27 mouse cellular contexts compared by ENCODE assay signal in genomic region chr11:36698268-36698667, GRCm38 (mm10).
DNase-seq lines count a peak whose midpoint lies in the region; ATAC-seq and TF ChIP-seq lines count a peak whose summit lies in the region.
"Had no signal": no experiment of that assay in that cellular context is flagged by ENCODE, and none has a peak within 500 bp of the region (broad histone marks: within the 10 kb centered on the region; RNA-seq: fewer than 3 reads in every experiment).

No protein-coding gene starts in this region.

- no peak overlapping the region for H3K4me3 ChIP-seq in forebrain, embryonic 14.5 days (ENCODE audit: low read depth, low read length)
- H3K4me3 ChIP-seq in forebrain, embryonic 16.5 days (replicated peaks; ENCODE audit: low read length): no peak overlapping the region
- H3K4me3 ChIP-seq in neural tube, embryonic 11.5 days (ENCODE audit: low read depth, low read length): no peak overlapping the region
- H3K4me3 ChIP-seq in hindbrain, embryonic 14.5 days (replicated peaks; ENCODE audit: low read length): no peak overlapping the region
- no peak overlapping the region for H3K4me3 ChIP-seq in midbrain, embryonic 14.5 days (replicated peaks; ENCODE audit: low read depth, low read length)
- no peak overlapping the region for H3K4me3 ChIP-seq in gastrocnemius, adult 2 months
- H3K4me3 ChIP-seq: heart, embryonic 15.5 days; limb, embryonic 10.5 days; limb, embryonic 15.5 days; liver, embryonic 13.5 days; megakaryocyte, embryonic 14.5 days; stomach, embryonic 15.5 days had no signal

- H3K4me1 ChIP-seq in forebrain, embryonic 14.5 days (ENCODE audit: control insufficient read depth, insufficient read depth, low read length): peaks cover 44% of the 10 kb centered on the region
- H3K4me1 ChIP-seq in forebrain, embryonic 16.5 days (replicated peaks; ENCODE audit: control insufficient read depth, insufficient read depth, low read length): peaks cover 31% of the 10 kb centered on the region
- peaks cover 2% of the 10 kb centered on the region for H3K4me1 ChIP-seq in neural tube, embryonic 11.5 days (ENCODE audit: control insufficient read depth, insufficient read depth, low read length)
- H3K4me1 ChIP-seq in hindbrain, embryonic 14.5 days (replicated peaks; ENCODE audit: control insufficient read depth, insufficient read depth, low read length): peaks cover 35% of the 10 kb centered on the region
- H3K4me1 ChIP-seq in midbrain, embryonic 14.5 days (ENCODE audit: control insufficient read depth, insufficient read depth, low read length): peaks cover 36% of the 10 kb centered on the region
- H3K4me1 ChIP-seq: heart, embryonic 15.5 days; limb, embryonic 15.5 days; liver, embryonic 13.5 days; megakaryocyte, embryonic 14.5 days; stomach, embryonic 15.5 days had no signal

- no peak overlapping the region for H3K4me2 ChIP-seq in forebrain, embryonic 14.5 days (ENCODE audit: low read length)
- H3K4me2 ChIP-seq in forebrain, embryonic 16.5 days (ENCODE audit: low read length): no peak overlapping the region
- H3K4me2 ChIP-seq in neural tube, embryonic 11.5 days (ENCODE audit: low read depth): no peak overlapping the region
- no peak overlapping the region for H3K4me2 ChIP-seq in hindbrain, embryonic 14.5 days (replicated peaks)
- no peak overlapping the region for H3K4me2 ChIP-seq in midbrain, embryonic 14.5 days (ENCODE audit: low read length)
- H3K4me2 ChIP-seq: heart, embryonic 15.5 days; limb, embryonic 15.5 days; liver, embryonic 13.5 days; stomach, embryonic 15.5 days had no signal

- peak overlapping the region; percentile 63; the same call in 1 of the 2 replicates for H3K27ac ChIP-seq in forebrain, embryonic 14.5 days (ENCODE audit: low read depth, low read length)
- H3K27ac ChIP-seq in forebrain, embryonic 16.5 days (ENCODE audit: low read length): no peak overlapping the region
- no peak overlapping the region for H3K27ac ChIP-seq in neural tube, embryonic 11.5 days (ENCODE audit: low read depth, low read length)
- H3K27ac ChIP-seq in hindbrain, embryonic 14.5 days: peak overlapping the region; percentile 57
- peak overlapping the region; percentile 83 for H3K27ac ChIP-seq in midbrain, embryonic 14.5 days (replicated peaks; ENCODE audit: low read depth, low read length)
- H3K27ac ChIP-seq in gastrocnemius, adult 2 months: no peak overlapping the region
- H3K27ac ChIP-seq: heart, embryonic 15.5 days; limb, embryonic 10.5 days; limb, embryonic 15.5 days; liver, embryonic 13.5 days; stomach, embryonic 15.5 days had no signal

- no peaks in the 10 kb centered on the region for H3K27me3 ChIP-seq in forebrain, embryonic 14.5 days (replicated peaks; ENCODE audit: control insufficient read depth, insufficient read depth, low read length)
- H3K27me3 ChIP-seq in forebrain, embryonic 16.5 days (replicated peaks; ENCODE audit: control insufficient read depth, insufficient read depth, low read length): no peaks in the 10 kb centered on the region
- no peaks in the 10 kb centered on the region for H3K27me3 ChIP-seq in neural tube, embryonic 11.5 days (ENCODE audit: control insufficient read depth, insufficient read depth, low read length)
- no peaks in the 10 kb centered on the region for H3K27me3 ChIP-seq in hindbrain, embryonic 14.5 days (ENCODE audit: control insufficient read depth, insufficient read depth, low read length)
- H3K27me3 ChIP-seq in midbrain, embryonic 14.5 days (ENCODE audit: control insufficient read depth, insufficient read depth, low read length): no peaks in the 10 kb centered on the region
- H3K27me3 ChIP-seq: heart, embryonic 15.5 days; limb, embryonic 15.5 days; liver, embryonic 13.5 days; megakaryocyte, embryonic 14.5 days; stomach, embryonic 15.5 days had no signal

- intact Hi-C loops in gastrocnemius, adult 2 months (cut with DNase I): no loop called here

- no peaks in the 10 kb centered on the region for H3K9me3 ChIP-seq in forebrain, embryonic 14.5 days (replicated peaks; ENCODE audit: control insufficient read depth, low read length)
- no peaks in the 10 kb centered on the region for H3K9me3 ChIP-seq in forebrain, embryonic 16.5 days (ENCODE audit: control insufficient read depth, low read length)
- H3K9me3 ChIP-seq in neural tube, embryonic 11.5 days (ENCODE audit: control insufficient read depth, low read length): no peaks in the 10 kb centered on the region
- H3K9me3 ChIP-seq in hindbrain, embryonic 14.5 days (ENCODE audit: control insufficient read depth, low read length): no peaks in the 10 kb centered on the region
- H3K9me3 ChIP-seq in midbrain, embryonic 14.5 days (ENCODE audit: control insufficient read depth, low read length): no peaks in the 10 kb centered on the region
- H3K9me3 ChIP-seq: heart, embryonic 15.5 days; limb, embryonic 10.5 days; limb, embryonic 15.5 days; liver, embryonic 13.5 days; stomach, embryonic 15.5 days had no signal

- H3K36me3 ChIP-seq in forebrain, embryonic 14.5 days (ENCODE audit: control insufficient read depth, insufficient read depth, low read length): no peaks in the 10 kb centered on the region
- no peaks in the 10 kb centered on the region for H3K36me3 ChIP-seq in forebrain, embryonic 16.5 days (ENCODE audit: control insufficient read depth, insufficient read depth)
- H3K36me3 ChIP-seq in neural tube, embryonic 11.5 days (ENCODE audit: control insufficient read depth, insufficient read depth, low read length): no peaks in the 10 kb centered on the region
- no peaks in the 10 kb centered on the region for H3K36me3 ChIP-seq in hindbrain, embryonic 14.5 days (replicated peaks; ENCODE audit: control insufficient read depth, insufficient read depth)
- no peaks in the 10 kb centered on the region for H3K36me3 ChIP-seq in midbrain, embryonic 14.5 days (ENCODE audit: control insufficient read depth, insufficient read depth, low read length)
- H3K36me3 ChIP-seq: heart, embryonic 15.5 days; limb, embryonic 10.5 days; limb, embryonic 15.5 days; liver, embryonic 13.5 days; stomach, embryonic 15.5 days had no signal

- H3K9ac ChIP-seq in forebrain, embryonic 14.5 days (ENCODE audit: low read length): no peak overlapping the region
- H3K9ac ChIP-seq in forebrain, embryonic 16.5 days (replicated peaks; ENCODE audit: low read depth, low read length): no peak overlapping the region
- no peak overlapping the region for H3K9ac ChIP-seq in neural tube, embryonic 11.5 days (ENCODE audit: low read length)
- no peak overlapping the region for H3K9ac ChIP-seq in hindbrain, embryonic 14.5 days
- no peak overlapping the region for H3K9ac ChIP-seq in midbrain, embryonic 14.5 days (replicated peaks; ENCODE audit: low read length)
- H3K9ac ChIP-seq: heart, embryonic 15.5 days; limb, embryonic 15.5 days; liver, embryonic 13.5 days; stomach, embryonic 15.5 days had no signal

- WGBS in forebrain, embryonic 14.5 days: 53% methylated on average over 7 of the region's 7 CpGs
- WGBS in forebrain, embryonic 16.5 days: 56% methylated on average over 7 of the region's 7 CpGs
- 50% methylated on average over 7 of the region's 7 CpGs for WGBS in neural tube, embryonic 11.5 days
- WGBS in hindbrain, embryonic 14.5 days: 39% methylated on average over 7 of the region's 7 CpGs
- WGBS in midbrain, embryonic 14.5 days: 38% methylated on average over 7 of the region's 7 CpGs

- no peak for TF ChIP-seq CTCF in gastrocnemius, adult 2 months (IDR thresholded peaks at IDR 0.05)

- no peak for DNase-seq in forebrain, embryonic 14.5 days (ENCODE audit: low spot score)
- DNase-seq in neural tube, embryonic 11.5 days (ENCODE audit: low spot score): no peak
- DNase-seq in neural tube, embryonic 10.5 days (ENCODE audit: extremely low spot score, low spot score): no peak
- no peak for DNase-seq in hindbrain, embryonic 14.5 days (ENCODE audit: low spot score)
- peak; percentile 46 for DNase-seq in midbrain, embryonic 14.5 days
- no peak for DNase-seq in gastrocnemius, adult 2 months
- no peak for DNase-seq in cerebellum, postnatal 36 days
- DNase-seq: adrenal gland, postnatal 25 days; cerebellum, adult 18-20 months; cerebellum, postnatal 10 days; heart, postnatal 36 days; kidney, adult 11 months; kidney, postnatal 14 days; layer of hippocampus, adult 9-11 months; liver, embryonic 13.5 days; lung, adult 18-20 months; lung, postnatal 4 days; right cerebral cortex, postnatal 25 days had no signal

- no peak for ATAC-seq in forebrain, embryonic 14.5 days
- ATAC-seq in forebrain, embryonic 16.5 days: no peak
- 0 out of 2 replicates have a peak, but pooled peaks have one; percentile 1 for ATAC-seq in neural tube, embryonic 11.5 days (ENCODE audit: insufficient read depth, low FRiP score, low TSS enrichment)
- ATAC-seq in hindbrain, embryonic 14.5 days (ENCODE audit: low FRiP score): no peak
- no peak for ATAC-seq in midbrain, embryonic 14.5 days (ENCODE audit: low FRiP score, low TSS enrichment)
- ATAC-seq: CD4-positive, CD25-positive, alpha-beta regulatory T cell, adult 4 months; inflammation-experienced regulatory T-cells, adult 6 months; lung, postnatal 0 days had no signal

Comparison
In these comparisons a context has a peak if more than half of its experiments do, and no peak if none do; other contexts are left out.
1. H3K27ac ChIP-seq: peak in forebrain, embryonic 14.5 days (single experiment), hindbrain, embryonic 14.5 days (single experiment) and midbrain, embryonic 14.5 days (single experiment); none in forebrain, embryonic 16.5 days (single experiment), neural tube, embryonic 11.5 days (single experiment) and gastrocnemius, adult 2 months (single experiment).